In genomic region chr1:154832168-154832539, GRCm38 (mm10) we compare ENCODE assay signal across 24 mouse cellular contexts. TPM values are rescaled to one million over a fixed set of nuclear protein-coding genes. Genes with fewer than 3 reads are reported as not detected.
DNase-seq lines count a peak whose midpoint lies in the region; ATAC-seq and TF ChIP-seq lines count a peak whose summit lies in the region.
"Had no signal": no experiment of that assay in that cellular context is flagged by ENCODE, and none has a peak within 500 bp of the region (broad histone marks: within the 10 kb centered on the region; RNA-seq: fewer than 3 reads in every experiment).

No protein-coding gene starts in this region.

- no peaks in the 10 kb centered on the region for H3K36me3 ChIP-seq in forebrain, embryonic 15.5 days
- H3K36me3 ChIP-seq in forebrain, embryonic 12.5 days (replicated peaks): no peaks in the 10 kb centered on the region
- H3K36me3 ChIP-seq in hindbrain, postnatal 0 days (ENCODE audit: insufficient read depth, low read length): no peaks in the 10 kb centered on the region
- H3K36me3 ChIP-seq in hindbrain, embryonic 16.5 days (ENCODE audit: control insufficient read depth, insufficient read depth, low read length): no peaks in the 10 kb centered on the region
- H3K36me3 ChIP-seq: embryonic facial prominence, embryonic 12.5 days; embryonic facial prominence, embryonic 15.5 days had no signal

- TF ChIP-seq CTCF in hindbrain, postnatal 0 days (IDR thresholded peaks at IDR 0.05; ENCODE audit: low read depth): no peak

- 66% methylated on average over 9 of the region's 9 CpGs for WGBS in forebrain, embryonic 15.5 days
- WGBS in forebrain, embryonic 12.5 days: 79% methylated on average over 9 of the region's 9 CpGs
- WGBS in hindbrain, postnatal 0 days: 44% methylated on average over 9 of the region's 9 CpGs
- WGBS in hindbrain, embryonic 16.5 days: 50% methylated on average over 9 of the region's 9 CpGs

- peaks cover 4% of the 10 kb centered on the region; the same call in 1 of the 2 replicates for H3K4me1 ChIP-seq in forebrain, embryonic 15.5 days
- peaks cover 11% of the 10 kb centered on the region; the same call in 1 of the 2 replicates for H3K4me1 ChIP-seq in forebrain, embryonic 12.5 days
- H3K4me1 ChIP-seq in hindbrain, postnatal 0 days (ENCODE audit: insufficient read depth, low read length): no peaks in the 10 kb centered on the region; the same call in 1 of the 2 replicates
- no peaks in the 10 kb centered on the region; the same call in 1 of the 2 replicates for H3K4me1 ChIP-seq in hindbrain, embryonic 16.5 days (ENCODE audit: control insufficient read depth, insufficient read depth, low read depth, low read length)
- H3K4me1 ChIP-seq: embryonic facial prominence, embryonic 12.5 days; embryonic facial prominence, embryonic 15.5 days had no signal

- no peak overlapping the region for H3K4me2 ChIP-seq in forebrain, embryonic 15.5 days (replicated peaks)
- H3K4me2 ChIP-seq in forebrain, embryonic 12.5 days: no peak overlapping the region
- no peak overlapping the region for H3K4me2 ChIP-seq in hindbrain, postnatal 0 days (ENCODE audit: low read depth, low read length)
- H3K4me2 ChIP-seq in hindbrain, embryonic 16.5 days (ENCODE audit: low read length): no peak overlapping the region
- H3K4me2 ChIP-seq: embryonic facial prominence, embryonic 12.5 days; embryonic facial prominence, embryonic 15.5 days; forebrain, embryonic 13.5 days; heart, embryonic 11.5 days had no signal

- DNase-seq in frontal cortex, postnatal 36 days (ENCODE audit: low spot score in 2 of 2): no peak
- no peak for DNase-seq in hindbrain, postnatal 0 days (ENCODE audit: low spot score)
- peak; percentile 50 for DNase-seq in brain, adult 2 months (ENCODE audit: low read depth, low spot score)
- DNase-seq in heart, adult 18-20 months: no peak
- DNase-seq: adrenal gland, adult 8-10 months; adrenal gland, postnatal 25 days; cerebellum, adult 11 months; cerebellum, adult 2 months; cerebellum, adult 9-11 months; cerebellum, postnatal 25 days; gastrocnemius, postnatal 10 days; gastrocnemius, postnatal 36 days; kidney, adult 2 months had no signal

- no peak overlapping the region for H3K9ac ChIP-seq in forebrain, embryonic 15.5 days (replicated peaks)
- H3K9ac ChIP-seq in forebrain, embryonic 12.5 days: no peak overlapping the region
- H3K9ac ChIP-seq in hindbrain, postnatal 0 days (replicated peaks; ENCODE audit: low read length): no peak overlapping the region
- H3K9ac ChIP-seq in hindbrain, embryonic 16.5 days (ENCODE audit: low read depth, low read length): no peak overlapping the region
- H3K9ac ChIP-seq: embryonic facial prominence, embryonic 12.5 days; embryonic facial prominence, embryonic 15.5 days; forebrain, embryonic 13.5 days had no signal

- peak; percentile 48; the same call in 1 of the 2 replicates for ATAC-seq in forebrain, embryonic 15.5 days (replicated peaks)
- no peak for ATAC-seq in forebrain, embryonic 12.5 days (ENCODE audit: low FRiP score)
- ATAC-seq in frontal cortex, adult (ENCODE audit: low TSS enrichment): peak; percentile 31; the same call in 1 of the 2 replicates
- peak; percentile 10; the same call in 1 of the 2 replicates for ATAC-seq in hindbrain, postnatal 0 days
- no peak for ATAC-seq in hindbrain, embryonic 16.5 days
- ATAC-seq: activated CD4-positive, CD25-positive, alpha-beta regulatory T cell, adult 4 months; intestine, postnatal 0 days had no signal

- no peak overlapping the region for H3K27ac ChIP-seq in forebrain, embryonic 15.5 days (replicated peaks)
- no peak overlapping the region for H3K27ac ChIP-seq in forebrain, embryonic 12.5 days
- no peak overlapping the region for H3K27ac ChIP-seq in hindbrain, postnatal 0 days
- H3K27ac ChIP-seq in hindbrain, embryonic 16.5 days (ENCODE audit: low read depth, low read length): no peak overlapping the region
- H3K27ac ChIP-seq: embryonic facial prominence, embryonic 12.5 days; embryonic facial prominence, embryonic 15.5 days; forebrain, embryonic 13.5 days had no signal

- no peaks in the 10 kb centered on the region for H3K27me3 ChIP-seq in forebrain, embryonic 15.5 days
- H3K27me3 ChIP-seq in forebrain, embryonic 12.5 days: no peaks in the 10 kb centered on the region
- no peaks in the 10 kb centered on the region for H3K27me3 ChIP-seq in hindbrain, postnatal 0 days (ENCODE audit: insufficient read depth, low read length)
- no peaks in the 10 kb centered on the region for H3K27me3 ChIP-seq in hindbrain, embryonic 16.5 days (replicated peaks; ENCODE audit: control insufficient read depth, insufficient read depth, low read length)
- H3K27me3 ChIP-seq: embryonic facial prominence, embryonic 12.5 days; embryonic facial prominence, embryonic 15.5 days; forebrain, embryonic 13.5 days had no signal

- no peaks in the 10 kb centered on the region for H3K9me3 ChIP-seq in forebrain, embryonic 15.5 days
- no peaks in the 10 kb centered on the region for H3K9me3 ChIP-seq in forebrain, embryonic 12.5 days
- H3K9me3 ChIP-seq in hindbrain, postnatal 0 days (ENCODE audit: low read length): no peaks in the 10 kb centered on the region
- no peaks in the 10 kb centered on the region for H3K9me3 ChIP-seq in hindbrain, embryonic 16.5 days (ENCODE audit: control insufficient read depth, low read length)
- H3K9me3 ChIP-seq: embryonic facial prominence, embryonic 12.5 days; embryonic facial prominence, embryonic 15.5 days; forebrain, embryonic 13.5 days had no signal

- H3K4me3 ChIP-seq in forebrain, embryonic 15.5 days: no peak overlapping the region
- H3K4me3 ChIP-seq in forebrain, embryonic 12.5 days (replicated peaks): no peak overlapping the region
- no peak overlapping the region for H3K4me3 ChIP-seq in hindbrain, postnatal 0 days (ENCODE audit: low read length)
- no peak overlapping the region for H3K4me3 ChIP-seq in hindbrain, embryonic 16.5 days (ENCODE audit: low read length)
- H3K4me3 ChIP-seq: embryonic facial prominence, embryonic 12.5 days; embryonic facial prominence, embryonic 15.5 days; forebrain, embryonic 13.5 days had no signal

RNA-seq across cellular contexts. Expression of gene Cacna1e, which starts 52.1 kb away (rescaled TPM):
- polyA plus RNA-seq in forebrain, embryonic 15.5 days (2015; fragmentation: Nextera tagmentation; extraction: Ambion mirVana): 12.0 and 13.1 TPM in 2 replicates
- 2.2 and 3.2 TPM in 2 replicates for polyA plus RNA-seq in forebrain, embryonic 12.5 days (2016; fragmentation: Nextera tagmentation; extraction: Ambion mirVana)
- 57.5 and 58.2 TPM in 2 replicates for total RNA-seq in hindbrain, postnatal 0 days (2014; rRNA removed)
- polyA plus RNA-seq in hindbrain, postnatal 0 days (2015; fragmentation: Nextera tagmentation; extraction: Ambion mirVana): 8.0 and 8.9 TPM in 2 replicates
- 13.5 and 14.0 TPM in 2 replicates for polyA plus RNA-seq in hindbrain, embryonic 16.5 days (2015; fragmentation: Nextera tagmentation; extraction: Ambion mirVana)
- under 1 TPM; 0.05 to 0.44 TPM for total RNA-seq in heart, adult 18-20 months (2021)
- total RNA-seq: granulocyte monocyte progenitor cell, adult 5-6 weeks had no signal

Comparison
In these comparisons a context has a peak if more than half of its experiments do, and no peak if none do; other contexts are left out.
1. ATAC-seq: peak in forebrain, embryonic 15.5 days (single experiment), frontal cortex, adult (single experiment) and hindbrain, postnatal 0 days (single experiment); none in forebrain, embryonic 12.5 days (single experiment) and hindbrain, embryonic 16.5 days (single experiment).